Mouse (Mus musculus) cerebellum, adult 2 months (tissue): ENCODE measurements around the gene Ahcyl2. TPM values are rescaled to one million over a fixed set of nuclear protein-coding genes. Genes with fewer than 3 reads are reported as not detected.
A peak's percentile ranks its signal among the peaks of the same experiment; 100 is the strongest.

Experiments
- DNase-seq, 2 experiments: peaks; one replicate each; pipeline ENCODE4 v3.0.0; 2021
- H3K27ac ChIP-seq: fragments of 200-500 bp; 2 replicates; pipeline ENCODE4 v1.5.1; 2012; ENCODE audit warnings: low read length, control low read depth, inconsistent platforms; ENCODE audit not compliant: insufficient read depth
- H3K27me3 ChIP-seq: fragments of 200-500 bp; 2 replicates; pipeline ENCODE4 v1.6.1; 2012; ENCODE audit warnings: inconsistent platforms, mild to moderate bottlenecking, low read length, moderate library complexity; ENCODE audit not compliant: control insufficient read depth, insufficient read depth
- H3K4me1 ChIP-seq: fragments of 200-500 bp; 2 replicates; pipeline ENCODE4 v1.6.1; 2011; ENCODE audit warnings: low read length; ENCODE audit not compliant: control insufficient read depth, insufficient read depth
- H3K4me3 ChIP-seq: fragments of 200-500 bp; replicated peaks from 2 replicates; pipeline ENCODE3; 2011; ENCODE audit warnings: mild to moderate bottlenecking, low read depth, low read length, control low read depth; ENCODE audit not compliant: insufficient read depth
- CTCF ChIP-seq: fragments of 200-500 bp; IDR thresholded peaks from 2 replicates; pipeline ENCODE4 v1.5.1; 2011; ENCODE audit warnings: low read depth, mild to moderate bottlenecking, control low read depth, low read length, moderate library complexity, borderline replicate concordance; ENCODE audit not compliant: insufficient read depth
- POLR2A ChIP-seq: fragments of 200-500 bp; IDR thresholded peaks from 2 replicates; pipeline ENCODE4 v1.6.1; 2011; ENCODE audit warnings: low read length, control low read depth, borderline replicate concordance; ENCODE audit not compliant: insufficient read depth
- WGBS: fragments of 180-500 bp; shearing (Covaris S2); methylation state at CpG from one replicate; pipeline ENCODE4 v1.1.7; 2018; 5-methylcytosine and 5-hydroxymethylcytosine counted together
- polyA plus RNA-seq: library from polyadenylated mRNA; depleted of rRNA; stranded (reverse); fragments of >200 nt; gene quantifications from 2 replicates; pipeline ENCODE4 v1.2.3, GENCODE M21; 2012

Ahcyl2 gene
- polyA plus RNA-seq, 1 experiment = 123 TPM

- no peaks in the 10 kb centered on the region for H3K27me3 ChIP-seq
- H3K27ac ChIP-seq = no peak overlapping the region
- no peak overlapping the region for H3K4me3 ChIP-seq
- no peaks in the 10 kb centered on the region; the same call in 1 of the 2 replicates for H3K4me1 ChIP-seq
- DNase-seq = no peak
- TF ChIP-seq CTCF (no peak), POLR2A (no peak)
Observed at GRCm38 (mm10) chr6:29914136-29914535, 146.3 kb downstream of the Ahcyl2 start.

GRCm38 (mm10) chr6:29915836-29916235 lies 148.0 kb downstream of the Ahcyl2 start:
- 45% methylated on average over 9 of the region's 9 CpGs for WGBS
- no peak for DNase-seq
- H3K27ac ChIP-seq = no peak overlapping the region
- no peak for TF ChIP-seq CTCF
- no peak for TF ChIP-seq POLR2A
- no peaks in the 10 kb centered on the region; the same call in 1 of the 2 replicates for H3K4me1 ChIP-seq
- H3K27me3 ChIP-seq = no peaks in the 10 kb centered on the region
- no peak overlapping the region for H3K4me3 ChIP-seq

- Histone ChIP-seq H3K27ac (peak within 1 kb of the TSS; percentile 65), H3K4me1 (no peaks in the 10 kb centered on the region; the same call in 1 of the 2 replicates), H3K4me3 (peak within 1 kb of the TSS; percentile 95), H3K27me3 (no peaks in the 10 kb centered on the region)
- WGBS = under 1% methylated on average over 67 of the region's 67 CpGs
- peak; percentile 93 to 96 for DNase-seq
- peak; percentile 67; the same call in 1 of the 2 replicates for TF ChIP-seq POLR2A
- no peak for TF ChIP-seq CTCF
Observed at GRCm38 (mm10) chr6:29916530-29917382, 148.9 kb downstream of the Ahcyl2 start, which contains the start of gene Strip2. TSS of gene Strip2 (plus strand) at chr6:29917012.

- 0% methylated on average over 21 of the region's 21 CpGs for WGBS
- Histone ChIP-seq H3K27me3 (no peaks in the 10 kb centered on the region), H3K27ac (peak overlapping the region; percentile 65), H3K4me3 (peak overlapping the region; percentile 95), H3K4me1 (no peaks in the 10 kb centered on the region; the same call in 1 of the 2 replicates)
- no peak for TF ChIP-seq POLR2A
- TF ChIP-seq CTCF = no peak
- DNase-seq = peak in 1 of 2 experiments; percentile 61
Observed at GRCm38 (mm10) chr6:29917383-29917720, 149.5 kb downstream of the Ahcyl2 start.

GRCm38 (mm10) chr6:29917947-29918346 lies 150.1 kb downstream of the Ahcyl2 start:
- Histone ChIP-seq H3K27ac (no peak overlapping the region), H3K27me3 (no peaks in the 10 kb centered on the region), H3K4me3 (peak overlapping the region; percentile 95), H3K4me1 (no peaks in the 10 kb centered on the region; the same call in 1 of the 2 replicates)
- no peak for TF ChIP-seq POLR2A
- no peak for TF ChIP-seq CTCF
- DNase-seq = no peak
- WGBS = 43% methylated on average over 4 of the region's 4 CpGs

GRCm38 (mm10) chr6:29923501-29923900 lies 155.7 kb downstream of the Ahcyl2 start:
- 10% methylated on average over 4 of the region's 4 CpGs for WGBS
- H3K4me1 ChIP-seq = peaks cover 11% of the 10 kb centered on the region; the same call in 1 of the 2 replicates
- peak; percentile 69 to 89 for DNase-seq
- no peaks in the 10 kb centered on the region for H3K27me3 ChIP-seq
- H3K27ac ChIP-seq = peak overlapping the region; percentile 35; the same call in 1 of the 2 replicates
- TF ChIP-seq POLR2A = peak; percentile 22; the same call in 1 of the 2 replicates
- no peak for TF ChIP-seq CTCF
- no peak overlapping the region for H3K4me3 ChIP-seq

GRCm38 (mm10) chr6:29925594-29926219 lies 157.9 kb downstream of the Ahcyl2 start:
- H3K27me3 ChIP-seq = no peaks in the 10 kb centered on the region
- peaks cover 11% of the 10 kb centered on the region; the same call in 1 of the 2 replicates for H3K4me1 ChIP-seq
- no peak overlapping the region for H3K27ac ChIP-seq
- no peak for DNase-seq
- 89% methylated on average over 6 of the region's 6 CpGs for WGBS
- TF ChIP-seq CTCF (no peak), POLR2A (no peak)
- no peak overlapping the region for H3K4me3 ChIP-seq

GRCm38 (mm10) chr6:29930087-29930486 lies 162.3 kb downstream of the Ahcyl2 start:
- no peak for TF ChIP-seq POLR2A
- TF ChIP-seq CTCF = no peak
- no peaks in the 10 kb centered on the region for H3K4me1 ChIP-seq
- DNase-seq = no peak

More at GRCm38 (mm10) chr6:29930087-29930486, 162.3 kb downstream of the Ahcyl2 start:
- no peak overlapping the region for H3K27ac ChIP-seq
- no peak overlapping the region for H3K4me3 ChIP-seq
- H3K27me3 ChIP-seq = no peaks in the 10 kb centered on the region
